Mouse (Mus musculus) thymus, postnatal 14 days (tissue): ENCODE measurements around the gene Btg1.

Experiments
- DNase-seq: peaks from one replicate; pipeline ENCODE4 v3.0.0; 2021

Gene Btg1

DNA sequence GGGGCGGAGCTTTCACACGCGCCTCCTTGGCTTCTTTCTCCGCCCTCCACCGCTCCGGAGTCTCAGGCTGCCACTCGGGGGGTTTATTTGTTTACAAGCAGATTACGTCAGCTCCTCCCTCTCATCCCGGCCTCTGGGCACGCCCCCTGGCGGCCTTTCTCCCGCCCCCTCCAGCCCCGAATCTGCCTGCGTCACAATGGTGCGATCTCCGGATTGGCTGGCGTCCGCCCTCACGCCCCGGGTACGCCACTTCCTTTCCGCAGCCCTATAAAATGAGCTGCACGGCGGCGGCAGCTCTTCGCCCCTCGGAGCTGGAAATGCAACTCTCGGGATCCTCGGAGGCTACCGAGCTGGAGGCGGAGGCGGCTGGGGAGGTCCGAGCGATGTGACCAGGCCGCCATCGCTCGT is at the start of gene Btg1:
Gene Btg1 (plus strand): TSS at position 298 of the 408 bp plus-strand sequence.
- DNase-seq = peak; percentile 100

DNA sequence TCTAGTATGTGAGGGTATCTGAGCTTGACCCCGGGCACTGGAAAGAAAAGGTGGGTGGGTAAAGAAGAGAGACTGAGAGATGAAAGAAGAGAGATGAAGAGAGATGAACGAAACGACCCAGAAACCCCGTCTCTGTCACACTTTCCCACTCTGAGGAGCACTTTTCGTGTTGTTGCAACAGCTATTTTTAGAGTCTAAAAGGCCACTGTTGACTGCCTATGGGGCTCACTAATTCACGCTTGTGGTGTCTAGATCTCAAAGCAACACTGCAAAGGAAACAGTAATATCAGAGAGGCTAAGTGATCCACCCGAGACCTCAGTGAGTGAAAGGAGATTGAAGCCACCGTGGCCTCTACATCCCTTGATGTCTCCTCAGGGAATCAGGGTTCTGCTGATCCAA is 47.3 kb upstream of the Btg1 start:
- no peak for DNase-seq

DNA sequence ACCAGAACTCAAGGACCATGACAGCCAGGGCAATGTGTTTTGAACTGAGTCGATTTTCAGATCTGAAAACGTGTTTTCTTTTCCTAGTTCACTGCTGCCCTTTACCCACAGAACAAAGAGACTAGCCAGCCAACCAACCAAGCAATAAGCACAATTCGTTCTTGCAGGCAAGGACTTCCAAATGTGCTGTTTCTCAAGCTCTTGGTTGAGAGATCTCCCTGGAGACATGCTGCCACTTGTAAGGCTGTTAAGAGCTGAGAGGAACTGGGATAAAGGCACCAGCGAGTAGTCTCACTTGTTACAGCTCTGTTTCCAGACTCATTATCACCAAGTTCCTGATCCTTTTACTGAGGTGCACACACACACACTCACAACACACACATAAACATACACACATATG is 45.6 kb upstream of the Btg1 start:
- DNase-seq = no peak

DNA sequence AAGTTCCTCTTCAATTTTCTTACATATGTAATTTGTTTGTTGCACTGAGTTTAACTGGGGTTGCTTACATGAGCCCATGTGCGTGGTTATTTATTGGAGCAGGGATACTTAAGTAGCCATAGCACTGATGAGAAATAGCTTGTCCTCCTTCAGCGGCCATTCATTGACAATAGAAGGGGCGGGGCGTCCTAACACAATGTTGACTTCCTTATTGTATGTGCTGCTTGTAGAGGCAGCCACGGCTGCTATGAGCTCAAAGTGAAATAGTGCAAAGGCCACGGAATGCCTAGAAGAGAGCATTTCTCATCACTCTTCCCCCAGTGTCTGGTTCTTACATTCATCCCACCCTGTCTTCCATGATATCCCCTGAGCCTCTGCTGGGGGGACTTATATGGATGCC is 42.0 kb upstream of the Btg1 start:
- no peak for DNase-seq

DNA sequence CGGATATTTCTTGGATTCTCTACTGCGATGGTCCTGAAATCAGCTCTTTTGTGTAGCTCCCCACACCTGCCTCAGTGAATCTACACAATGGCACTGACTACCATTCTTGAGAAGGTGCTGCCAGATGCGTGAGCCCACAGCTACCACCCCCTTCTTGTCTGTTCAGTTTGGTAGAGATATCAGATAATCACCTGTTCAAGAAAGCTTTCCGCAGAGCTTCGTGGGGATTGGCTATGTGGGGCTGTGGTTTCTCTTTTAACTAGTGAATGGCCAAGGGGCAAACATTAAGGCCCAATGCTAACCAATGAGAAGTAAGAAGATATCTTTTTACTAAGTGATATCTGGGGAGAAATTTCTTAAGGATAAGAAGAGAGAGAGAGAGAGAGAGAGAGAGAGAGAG is 41.5 kb upstream of the Btg1 start:
- DNase-seq = peak; percentile 9

DNA sequence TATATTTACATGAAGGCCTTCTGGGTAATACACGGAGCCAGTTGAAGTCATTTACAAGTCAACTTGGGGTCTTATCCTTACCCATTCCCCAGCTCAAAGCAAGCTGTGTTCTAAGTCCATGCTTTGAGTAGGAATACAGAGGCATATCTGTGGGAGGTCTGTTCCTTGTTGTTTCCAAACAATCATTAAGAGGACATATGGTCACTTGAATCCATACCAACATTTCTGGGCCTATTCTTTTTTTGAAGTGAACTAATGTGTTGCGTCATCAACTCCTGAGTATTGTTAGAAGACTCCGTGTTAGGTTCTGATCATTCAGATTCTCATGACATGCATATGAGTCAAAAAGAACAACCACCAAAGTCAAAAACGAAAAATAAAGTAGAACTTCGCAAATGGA is 37.9 kb upstream of the Btg1 start:
- no peak for DNase-seq

DNA sequence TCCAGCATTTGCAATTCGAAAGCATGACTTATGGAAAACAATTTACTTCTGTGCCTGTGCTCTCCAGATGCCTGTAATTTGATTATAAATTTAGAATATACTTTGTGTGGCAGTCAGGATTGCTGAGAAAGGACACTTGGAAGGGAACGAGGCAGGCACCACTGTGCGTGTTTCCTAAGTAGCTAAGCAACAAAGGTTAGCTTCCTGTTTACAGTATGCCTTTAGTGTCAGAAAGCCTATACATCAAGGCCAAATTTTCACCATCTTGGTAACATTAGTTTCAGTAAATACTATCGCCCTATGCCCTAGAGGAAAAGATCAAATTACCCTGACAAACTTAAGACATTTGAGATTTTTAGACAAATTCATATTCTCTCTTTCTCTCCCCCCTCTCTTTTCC is 37.4 kb upstream of the Btg1 start:
- no peak for DNase-seq

DNA sequence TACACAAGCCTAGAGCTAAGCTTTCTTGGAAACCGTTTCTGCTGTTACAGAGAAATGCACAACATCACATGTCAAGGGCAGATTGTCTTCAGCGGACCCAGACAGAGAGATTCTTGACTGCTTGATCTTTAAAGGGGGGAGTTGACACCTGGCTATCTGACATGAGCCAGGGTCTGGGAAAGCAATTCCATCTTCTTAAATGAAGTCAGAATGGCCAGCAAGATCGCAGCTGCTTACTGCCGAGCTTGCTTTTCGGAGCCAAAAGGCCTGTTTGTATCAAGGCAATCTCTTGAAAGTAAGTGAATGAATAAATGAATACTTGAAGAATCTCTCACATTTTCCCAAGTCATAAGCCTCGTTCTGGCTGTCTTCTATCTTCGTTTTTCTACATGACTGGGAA is 36.6 kb upstream of the Btg1 start:
- no peak for DNase-seq

DNA sequence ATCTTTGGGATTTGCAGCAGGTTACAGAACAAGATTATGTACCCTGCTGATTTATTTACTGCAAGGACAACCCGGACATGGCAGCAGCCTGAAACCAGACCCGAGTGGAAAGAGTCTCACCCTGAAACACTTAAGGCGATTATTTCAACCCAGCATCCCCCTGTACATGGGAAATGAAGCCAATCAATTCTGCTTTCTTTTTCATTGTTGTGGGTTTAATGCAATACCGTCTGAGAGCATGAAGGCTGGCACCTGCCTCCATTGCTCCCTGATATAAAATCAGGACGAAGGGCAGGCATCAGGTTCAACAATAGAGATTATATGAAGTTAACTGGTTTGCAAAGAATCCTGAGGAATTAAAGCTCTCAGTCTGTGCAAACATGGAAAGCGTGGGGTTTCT is 35.6 kb upstream of the Btg1 start:
- DNase-seq = no peak

DNA sequence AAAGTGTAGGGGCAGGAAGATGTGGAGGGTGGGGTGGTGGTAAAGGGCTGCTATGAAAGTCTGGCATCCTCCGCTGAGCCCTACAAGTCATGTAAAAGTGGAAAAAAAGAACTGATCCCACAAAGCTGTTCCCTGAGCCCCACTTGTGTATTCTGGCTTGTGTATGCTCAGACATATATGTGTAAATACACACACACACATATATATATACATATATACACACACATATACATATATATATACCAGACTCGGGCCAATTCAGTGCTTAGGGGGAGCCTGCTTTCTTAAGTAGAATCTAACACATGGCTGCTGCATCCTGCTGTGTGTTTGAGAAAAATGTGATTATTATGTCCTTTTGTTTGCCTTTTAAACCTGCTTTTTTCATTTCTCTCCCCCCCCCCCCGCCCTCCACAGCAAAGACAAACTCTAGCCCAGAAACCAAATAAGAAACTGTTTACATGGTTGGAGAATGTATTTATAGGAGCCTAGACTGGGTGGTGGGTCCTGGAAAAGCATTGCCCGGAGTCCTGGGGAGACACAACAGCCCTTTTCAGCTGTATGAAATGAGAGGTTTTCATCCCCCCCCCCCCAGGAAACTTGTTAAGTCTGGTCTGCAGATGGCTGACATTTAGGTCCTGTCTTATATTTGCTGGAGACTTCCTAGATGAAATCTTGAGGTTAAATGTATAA is 30.5 kb upstream of the Btg1 start:
- no peak for DNase-seq

DNA sequence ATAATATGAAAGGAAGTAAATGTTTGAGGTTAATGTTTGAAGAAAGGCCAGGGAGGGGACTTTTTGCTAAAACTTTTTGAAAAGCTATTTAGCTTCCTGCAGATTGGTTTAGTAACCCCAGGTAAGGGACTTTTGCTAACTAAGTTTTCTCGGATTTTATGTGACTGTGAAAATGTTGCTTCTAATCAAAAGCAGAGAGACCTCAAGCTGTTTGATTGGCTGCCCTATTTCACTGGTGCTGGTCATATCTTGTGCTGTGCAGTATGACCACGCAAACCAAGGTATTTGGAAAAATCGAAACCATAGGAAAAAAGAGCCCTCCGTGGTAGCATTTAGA is 30.0 kb upstream of the Btg1 start:
- no peak for DNase-seq

DNA sequence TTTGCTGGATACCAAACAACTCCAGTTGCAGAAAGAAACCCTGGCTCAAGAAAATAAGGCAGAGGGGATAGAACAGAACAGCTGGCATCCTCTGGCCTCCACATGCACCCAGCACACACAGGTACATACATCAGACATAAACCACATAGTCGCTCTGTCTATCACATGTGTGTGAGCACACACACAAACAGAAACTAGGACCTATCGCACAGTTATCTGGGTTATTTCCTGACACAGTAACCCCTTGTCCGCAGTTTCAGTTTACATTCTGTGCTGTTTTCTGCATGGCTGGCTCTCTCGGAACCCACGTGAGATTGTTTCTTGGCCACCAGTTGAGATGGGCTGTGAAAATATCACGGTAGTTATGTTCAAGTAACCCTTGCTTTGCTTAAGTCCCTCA is 28.6 kb upstream of the Btg1 start:
- no peak for DNase-seq

DNA sequence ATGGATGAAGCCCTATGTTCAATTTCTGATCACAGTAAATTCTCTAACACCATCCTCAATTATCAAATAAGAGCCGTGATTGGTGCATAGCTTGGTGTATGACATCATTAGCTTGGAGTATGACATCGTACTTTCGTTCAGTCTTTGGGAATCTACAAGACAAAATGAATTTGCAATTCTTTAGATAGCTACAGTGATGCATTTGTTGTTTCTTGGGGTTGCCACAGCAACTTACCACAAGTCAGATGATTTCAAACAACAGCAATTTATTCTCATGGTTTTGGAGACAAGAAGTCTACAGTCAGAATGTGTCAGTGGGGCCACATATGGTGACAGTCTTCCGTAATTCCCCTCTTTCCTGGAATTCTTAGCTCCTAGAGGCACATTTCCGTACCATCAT is 27.0 kb upstream of the Btg1 start:
- DNase-seq = no peak

DNA sequence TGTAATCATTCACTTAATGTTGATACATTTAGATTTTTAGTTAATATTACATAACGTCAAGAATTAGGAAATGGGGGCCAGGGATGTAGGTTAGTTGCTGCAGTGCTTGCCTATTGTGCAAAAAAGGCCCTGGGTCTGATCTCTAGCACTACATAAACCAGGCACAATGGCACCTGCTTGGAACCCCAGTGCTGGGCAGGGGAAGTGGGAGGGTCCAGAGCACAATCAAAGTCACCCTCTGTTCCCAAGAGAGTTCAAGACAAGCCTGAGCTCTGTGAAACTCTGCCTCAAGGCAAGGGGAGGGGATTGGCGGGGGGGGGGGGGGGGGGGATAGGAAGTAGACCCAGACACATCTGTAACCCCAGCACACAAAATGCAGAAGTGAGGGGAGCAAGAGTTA is 24.7 kb upstream of the Btg1 start:
- peak; percentile 18 for DNase-seq

DNA sequence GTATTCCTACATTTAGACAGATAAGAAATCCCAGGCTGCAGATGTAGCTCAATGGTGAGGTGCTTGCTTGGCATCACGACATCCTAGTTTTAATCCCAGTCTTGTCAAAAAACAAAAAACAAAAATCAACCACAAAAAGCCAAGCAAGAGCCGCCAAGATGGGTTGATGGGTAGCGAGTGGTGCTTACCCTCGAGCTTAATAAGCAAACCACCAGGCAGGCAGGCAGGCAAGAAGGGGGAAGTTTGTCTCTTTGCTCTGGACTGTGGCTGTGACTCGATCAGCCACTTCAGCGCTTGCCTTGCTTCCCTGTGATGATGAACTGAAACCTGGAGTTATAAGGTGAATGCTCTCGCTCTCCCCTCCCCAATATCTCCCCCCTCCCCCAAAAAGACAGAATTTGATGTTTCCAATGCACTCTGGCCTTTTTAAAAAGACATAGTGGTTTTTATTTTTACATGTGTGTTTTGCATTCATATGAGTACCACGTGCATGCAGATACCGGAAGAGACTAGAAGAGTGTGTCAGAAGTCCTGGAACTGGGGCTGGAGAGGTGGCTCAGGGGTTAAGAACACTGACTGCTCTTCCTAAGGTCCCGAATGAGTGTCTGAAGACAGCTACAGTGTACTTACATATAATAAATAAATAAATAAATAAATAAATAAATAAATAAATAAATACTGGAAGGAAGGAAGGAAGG is 21.2 kb upstream of the Btg1 start:
- DNase-seq = no peak

DNA sequence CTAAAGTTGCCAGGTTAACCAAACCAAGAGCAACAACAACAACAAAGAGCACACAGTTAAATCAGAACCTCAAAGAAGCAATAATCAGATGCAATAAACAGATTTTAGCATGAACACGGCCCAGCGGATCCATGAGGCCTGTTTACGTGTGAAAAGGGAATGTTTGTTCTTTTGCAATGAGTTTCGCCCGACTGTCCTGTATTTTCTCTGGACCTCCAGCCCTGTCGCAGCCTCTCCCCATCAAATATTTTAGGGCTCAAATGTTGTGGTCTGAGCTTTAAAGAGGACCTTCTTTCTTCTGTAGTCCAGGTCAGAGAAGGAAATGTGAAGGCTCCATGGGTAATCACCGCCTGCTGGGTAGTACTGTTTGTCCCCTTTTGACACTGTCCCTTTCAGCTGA is 20.4 kb upstream of the Btg1 start:
- no peak for DNase-seq

DNA sequence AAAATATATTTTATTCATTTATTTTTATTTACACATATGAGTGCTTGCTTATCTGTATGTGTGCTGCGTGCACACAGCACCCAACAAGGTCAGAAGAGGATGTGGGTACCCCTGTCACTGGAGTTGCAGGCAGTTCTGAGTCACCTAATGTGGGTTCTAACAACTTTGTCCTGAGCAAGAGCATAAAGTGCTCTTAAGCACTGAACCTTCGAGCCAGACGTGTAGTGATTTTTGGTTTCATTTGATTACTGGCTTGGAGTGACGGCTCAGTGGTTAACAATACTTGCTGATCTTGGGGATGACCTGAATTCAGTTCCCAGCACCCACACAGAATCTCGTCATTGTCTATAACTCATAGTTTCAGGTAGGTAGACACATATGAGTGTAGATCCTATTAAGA is 17.2 kb upstream of the Btg1 start:
- DNase-seq = no peak

DNA sequence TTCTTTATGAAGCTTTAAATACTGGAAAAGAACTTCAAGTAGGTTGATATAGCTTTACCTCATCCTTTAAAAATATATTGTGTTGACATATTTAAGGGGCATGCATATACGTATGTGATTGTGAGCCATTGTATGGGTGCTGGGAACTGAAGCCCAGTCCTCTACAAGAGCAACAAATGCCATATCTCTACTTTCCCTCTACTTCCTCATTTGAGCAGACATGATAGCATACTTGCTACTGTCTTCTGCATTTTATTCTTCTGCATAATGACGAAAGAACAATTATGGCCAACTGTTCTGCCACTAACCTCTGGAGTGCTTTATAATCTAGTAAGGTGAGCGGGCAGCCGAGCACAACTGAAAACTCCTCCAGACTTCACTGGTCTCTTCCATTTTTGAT is 15.1 kb upstream of the Btg1 start:
- no peak for DNase-seq

DNA sequence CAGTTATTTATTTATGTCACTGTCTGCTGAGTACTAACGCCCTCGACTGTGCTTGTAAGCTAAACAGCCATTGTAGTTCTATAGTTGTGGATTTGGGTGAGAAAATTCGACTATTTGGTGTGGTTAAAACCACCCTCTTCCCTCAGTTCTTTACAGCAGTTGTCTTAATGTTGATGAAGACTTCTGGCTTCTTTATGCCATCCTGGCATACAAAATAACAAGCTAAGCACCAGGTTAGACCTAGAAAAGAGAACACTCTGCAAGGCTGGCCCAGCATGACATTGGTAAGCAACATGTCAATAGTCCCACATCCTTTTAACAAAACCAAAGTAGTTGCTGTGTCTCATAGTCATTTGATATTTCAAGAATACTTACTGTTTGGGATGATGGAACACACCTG is 14.5 kb upstream of the Btg1 start:
- no peak for DNase-seq

DNA sequence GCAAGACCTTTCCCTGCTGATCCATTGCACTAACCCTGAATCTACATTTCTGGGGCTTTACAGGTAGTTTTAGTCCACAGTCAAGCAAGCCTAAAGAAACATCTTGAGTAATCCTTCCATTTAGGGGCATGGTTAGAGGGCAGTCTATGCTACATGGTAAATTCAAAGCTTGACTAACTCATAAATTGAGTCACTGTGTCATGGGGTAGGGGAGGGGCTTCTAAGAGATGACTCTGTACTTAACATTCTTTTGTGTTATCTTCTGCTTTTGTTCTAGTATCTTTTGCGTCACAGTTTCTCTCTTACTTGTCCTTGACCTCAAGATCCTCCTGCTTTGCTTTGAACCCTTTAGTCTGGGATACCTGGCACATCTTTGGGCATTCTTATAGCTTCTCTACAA is 11.6 kb upstream of the Btg1 start:
- DNase-seq = no peak

DNA sequence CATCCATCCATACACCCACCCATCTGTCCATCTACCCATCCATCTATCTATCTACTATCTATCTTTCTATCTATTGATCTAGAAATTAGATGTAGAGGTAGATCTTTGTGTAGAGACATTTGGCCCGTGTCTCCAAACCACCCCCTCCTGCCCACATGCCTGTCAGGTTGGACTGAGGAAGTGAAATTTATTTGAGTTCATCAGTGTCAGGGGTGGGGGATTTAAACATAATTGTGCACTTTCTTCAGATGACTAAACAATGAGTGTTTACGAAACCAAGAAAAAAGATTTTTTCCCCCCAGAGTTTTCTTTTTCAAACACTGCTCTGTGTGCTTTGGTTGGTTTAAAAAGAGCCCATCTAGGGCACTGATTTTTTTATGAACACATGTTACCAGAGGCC is 10.9 kb upstream of the Btg1 start:
- no peak for DNase-seq

DNA sequence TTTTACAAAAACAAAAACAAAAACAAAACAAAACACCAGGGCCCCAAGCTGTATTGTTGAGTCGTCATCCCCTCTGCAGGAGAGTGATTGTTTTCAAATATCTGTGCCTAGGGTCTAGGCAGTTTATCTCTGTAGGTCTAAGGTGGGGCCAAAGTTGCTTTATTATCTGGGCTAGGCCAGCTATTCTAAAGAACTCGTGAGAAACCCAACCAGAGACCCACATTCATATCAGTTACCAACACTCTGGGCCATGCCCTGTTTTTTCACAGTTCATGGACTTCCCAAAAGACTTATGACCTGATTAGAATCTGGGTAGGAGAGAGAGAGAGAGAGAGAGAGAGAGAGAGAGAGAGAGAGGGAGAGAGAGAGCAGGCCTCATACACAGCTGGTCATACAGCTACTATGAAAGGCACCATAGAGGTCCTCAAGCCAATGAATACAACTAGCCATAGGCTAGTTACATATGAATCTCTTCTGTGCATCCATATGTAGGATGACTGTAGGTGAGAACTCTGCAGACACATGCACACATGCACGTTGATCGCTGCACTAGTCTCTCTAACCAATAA is 9.1 kb upstream of the Btg1 start:
- no peak for DNase-seq

DNA sequence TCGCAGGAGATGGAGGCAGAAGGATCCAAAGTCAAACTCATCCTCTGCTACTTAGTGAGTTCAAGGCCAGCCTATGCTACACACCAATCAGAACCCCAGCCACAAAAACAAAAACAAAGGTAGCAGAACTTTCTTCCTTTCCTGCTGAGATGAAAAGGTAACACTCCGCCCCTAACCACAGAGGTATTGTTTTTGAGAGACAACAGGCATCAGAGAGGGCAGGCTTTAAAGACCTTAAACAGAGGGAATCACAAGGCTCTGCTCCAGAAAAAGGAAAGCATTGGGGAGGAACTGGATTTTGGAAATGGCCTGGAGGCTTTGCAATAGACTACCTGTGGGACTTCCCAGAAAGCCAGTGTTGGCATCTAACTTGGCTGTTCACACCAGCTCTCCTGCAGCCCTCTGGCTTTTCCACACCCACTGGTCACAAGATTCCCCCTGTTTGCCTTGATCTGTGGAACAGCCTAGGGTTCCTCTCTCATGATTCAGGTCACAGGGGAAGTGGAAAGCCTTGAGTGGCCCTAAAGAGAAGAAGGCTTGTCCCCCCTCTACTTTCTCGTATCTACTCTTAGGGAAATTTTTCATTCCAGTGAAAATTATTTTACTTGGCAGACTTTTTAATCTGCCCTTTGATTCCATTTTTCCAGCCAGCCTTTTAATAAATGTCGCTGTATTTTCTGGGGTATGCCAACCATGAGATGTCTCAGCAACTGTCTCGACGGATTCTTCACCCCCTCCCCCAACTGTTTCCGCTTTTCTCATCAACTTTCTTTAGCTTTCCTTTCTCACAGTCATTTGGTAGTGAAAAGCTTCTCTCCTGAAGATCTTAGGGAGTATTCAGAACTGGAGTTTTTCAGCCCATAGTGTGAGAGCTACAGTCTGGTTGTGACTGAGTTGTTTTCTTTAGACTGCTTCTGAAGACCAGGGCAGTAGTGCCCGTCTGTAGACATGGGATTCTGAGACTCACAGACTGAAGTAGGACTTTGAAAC is 7.2 kb upstream of the Btg1 start:
- peak; percentile 40 for DNase-seq
